Mouse (Mus musculus): ENCODE measurements at regions not wholly inside any gene's neighbourhood (a gene's known extent, or its start where the extent isn't known, plus 50 kb on each side); places are given as distances from the start of the nearest gene placed in this dataset.

GRCm38 (mm10) chr8:88023423-88023822 lies 64.0 kb upstream of the Zfp423 start:
- TF ChIP-seq CTCF (IDR thresholded peaks at IDR 0.05; ENCODE audit: low read depth), result peak; percentile 76
- no peak for TF ChIP-seq EP300 (optimal IDR thresholded peaks at IDR 0.05)

Data from stomach, postnatal 0 days (tissue).